Mouse (Mus musculus): ENCODE measurements around the gene Fsip1. TPM values are rescaled to one million over a fixed set of nuclear protein-coding genes. Genes with fewer than 3 reads are reported as not detected.

Gene Fsip1
- polyA plus RNA-seq, 1 experiment from 2014 or later: 3.2 TPM

Small RNAs within 50 kb of the gene (microRNA-seq; reads per million reads assigned to microRNA genes)
- gene Gm22800: not detected

Other genes starting within 250 kb of the Fsip1 start
- 2.8 and 4.0 TPM in 2 replicates for gene Thbs1, start 145.1 kb downstream of the Fsip1 start, polyA plus RNA-seq (2014; fragmentation: Nextera tagmentation; extraction: Ambion mirVana)
- gene Gpr176, start 116.5 kb upstream of the Fsip1 start, polyA plus RNA-seq (2014; fragmentation: Nextera tagmentation; extraction: Ambion mirVana): 4.1 and 4.7 TPM in 2 replicates
- gene Eif2ak4, start 131.7 kb upstream of the Fsip1 start, polyA plus RNA-seq (2014; fragmentation: Nextera tagmentation; extraction: Ambion mirVana): 7.3 and 10.2 TPM in 2 replicates
- gene Srp14, start 222.7 kb upstream of the Fsip1 start, polyA plus RNA-seq (2014; fragmentation: Nextera tagmentation; extraction: Ambion mirVana): 327 and 366 TPM in 2 replicates